Mouse (Mus musculus) liver, embryonic 14.5 days (tissue): ENCODE results near the gene Gna14.

Experiments
- CTCF ChIP-seq: IDR thresholded peaks from 2 replicates; pipeline ENCODE4 v1.5.1; 2016; ENCODE audit warnings: antibody characterized with exemption, low read depth, control low read depth
- EP300 ChIP-seq: IDR thresholded peaks from 2 replicates; pipeline ENCODE4 v1.6.1; 2016; ENCODE audit warnings: antibody characterized with exemption, low read depth

DNA sequence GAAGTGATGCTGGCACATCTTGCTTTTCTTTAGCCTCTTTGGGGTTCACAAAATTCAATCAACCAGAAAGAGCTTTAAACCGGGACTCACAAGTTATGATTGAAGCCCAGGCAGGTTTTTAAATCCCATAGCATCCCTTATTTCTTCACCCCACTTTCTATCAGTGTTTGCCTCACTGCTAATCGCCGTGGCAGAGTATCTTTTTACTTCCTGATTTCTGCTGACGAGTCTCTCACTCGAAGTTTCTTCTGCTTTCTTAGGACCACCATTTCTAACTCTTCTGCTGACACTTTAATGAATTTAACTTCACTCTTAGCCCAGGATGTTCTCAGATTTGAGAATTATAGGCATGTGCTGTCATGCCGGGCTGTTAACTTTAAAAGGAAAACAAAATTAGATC lies 21.6 kb downstream of the Gna14 start:
- no peak for TF ChIP-seq CTCF
- no peak for TF ChIP-seq EP300
